Mouse (Mus musculus) spleen, adult 2 months (tissue): ENCODE data around the gene Csta1. TPM values are rescaled to one million over a fixed set of nuclear protein-coding genes. Genes with fewer than 3 reads are reported as not detected.
"Not testable (repeated sequence)": the region's sequence is repeated elsewhere in the genome, so short reads cannot be mapped to it uniquely, and the experiment has no call there.

Experiments used
- DNase-seq, 2 experiments: peaks; one replicate each; pipeline versions ENCODE4 v3.0.0 to v3.0.0-alpha.2; 2012 to 2021; ENCODE audit warnings: low spot score in 2 of 2, low read depth in 1 of 2
- H3K27ac ChIP-seq: fragments of 200-500 bp; 2 replicates; pipeline ENCODE4 v1.5.1; 2012; ENCODE audit warnings: low read length, inconsistent platforms; ENCODE audit not compliant: insufficient read depth
- H3K27me3 ChIP-seq: fragments of 200-500 bp; 2 replicates; pipeline ENCODE4 v1.6.1; 2012; ENCODE audit warnings: mild to moderate bottlenecking, moderate library complexity, low read length, inconsistent platforms; ENCODE audit not compliant: control insufficient read depth, insufficient read depth
- H3K36me3 ChIP-seq: fragments of 200-500 bp; 2 replicates; pipeline ENCODE4 v1.6.1; 2012; ENCODE audit warnings: mild to moderate bottlenecking, low read length, inconsistent platforms; ENCODE audit not compliant: control insufficient read depth, insufficient read depth
- H3K4me1 ChIP-seq: fragments of 200-500 bp; 2 replicates; pipeline ENCODE4 v1.6.1; 2011; ENCODE audit warnings: inconsistent platforms; ENCODE audit not compliant: control insufficient read depth, insufficient read depth, insufficient read length
- H3K4me3 ChIP-seq: fragments of 200-500 bp; 2 replicates; pipeline ENCODE4 v1.5.1; 2011; ENCODE audit warnings: mild to moderate bottlenecking, inconsistent platforms; ENCODE audit not compliant: insufficient read depth, insufficient read length; ENCODE audit errors: extremely low read depth
- CTCF ChIP-seq: fragments of 200-500 bp; IDR thresholded peaks from 2 replicates; pipeline ENCODE4 v1.5.1; 2011; ENCODE audit warnings: mild to moderate bottlenecking, inconsistent platforms; ENCODE audit not compliant: insufficient read depth, insufficient read length, insufficient replicate concordance; ENCODE audit errors: extremely low read depth
- POLR2A ChIP-seq: fragments of 200-500 bp; IDR thresholded peaks from 2 replicates; pipeline ENCODE4 v1.6.1; 2011; ENCODE audit warnings: low read depth, low read length, inconsistent platforms
- WGBS: fragments of 180-500 bp; shearing (Covaris S2); methylation state at CpG from one replicate; pipeline ENCODE4 v1.1.7; 2018; 5-methylcytosine and 5-hydroxymethylcytosine counted together
- polyA plus RNA-seq: library from polyadenylated mRNA; depleted of rRNA; stranded (reverse); fragments of >200 nt; gene quantifications from 2 replicates; pipeline ENCODE4 v1.2.3, GENCODE M21; 2012; rRNA removed

Gene Csta1
- polyA plus RNA-seq: not detected in 2 replicates

DNA sequence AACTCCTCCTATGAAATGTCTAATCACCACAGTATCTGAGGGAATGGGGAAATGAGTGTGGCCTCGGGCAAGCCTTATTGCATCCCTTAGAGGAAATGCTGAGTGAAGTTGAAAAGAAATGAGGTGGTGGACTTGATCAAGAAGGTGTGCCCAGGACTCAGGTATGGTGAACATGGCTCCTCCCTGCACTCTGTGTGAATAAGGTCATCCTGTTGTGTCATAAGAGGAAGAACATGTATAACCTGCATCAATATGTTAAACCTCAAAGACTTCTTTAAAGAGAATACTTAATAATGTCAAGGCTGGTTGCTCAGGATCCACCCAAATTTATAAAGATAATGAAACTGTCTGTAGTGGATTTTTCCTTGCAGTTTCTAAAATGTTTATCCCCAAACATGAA, at the start of gene Csta1:
Csta1 (minus strand) TSS at position 101 of the 400 bp plus-strand sequence.
- Histone ChIP-seq H3K4me3 (no peak within 1 kb of the TSS), H3K27ac (no peak within 1 kb of the TSS), H3K4me1 (no peaks in the 10 kb centered on the region), H3K36me3 (no peaks in the 10 kb centered on the region), H3K27me3 (no peaks in the 10 kb centered on the region)
- DNase-seq: no peak
- 70% methylated on average over 1 of the region's 1 CpGs for WGBS
- TF ChIP-seq CTCF (no peak), POLR2A (no peak)

- H3K27me3 ChIP-seq: no peaks in the 10 kb centered on the region
- TF ChIP-seq CTCF: no peak
- no peak for TF ChIP-seq POLR2A
Measured at GRCm38 (mm10) chr16:36179910-36180309, 48.9 kb upstream of the Csta1 start.

GRCm38 (mm10) chr16:36176108-36176507, 45.1 kb upstream of the Csta1 start:
- no peak for DNase-seq
- no peaks in the 10 kb centered on the region for H3K4me1 ChIP-seq
- no peaks in the 10 kb centered on the region for H3K36me3 ChIP-seq
- no peaks in the 10 kb centered on the region for H3K27me3 ChIP-seq
- H3K4me3 ChIP-seq: no peak overlapping the region
- H3K27ac ChIP-seq: no peak overlapping the region
- TF ChIP-seq POLR2A (no peak), CTCF (no peak)

More at GRCm38 (mm10) chr16:36179910-36180309, 48.9 kb upstream of the Csta1 start:
- Histone ChIP-seq H3K27ac (no peak overlapping the region), H3K4me1 (no peaks in the 10 kb centered on the region), H3K36me3 (no peaks in the 10 kb centered on the region), H3K4me3 (no peak overlapping the region)
- no peak for DNase-seq
- 73% methylated on average over 2 of the region's 2 CpGs for WGBS

- 91% methylated on average over 10 of the region's 10 CpGs for WGBS
- H3K36me3 ChIP-seq, H3K27ac ChIP-seq, H3K4me3 ChIP-seq, H3K4me1 ChIP-seq, DNase-seq, H3K27me3 ChIP-seq: not testable (repeated sequence)
Measured at GRCm38 (mm10) chr16:36167841-36168240, 36.8 kb upstream of the Csta1 start.

GRCm38 (mm10) chr16:36156402-36156975, 25.4 kb upstream of the Csta1 start, which contains the start of gene Stfa2l1:
Stfa2l1 (plus strand) TSS chr16:36156811.
- no peak within 1 kb of the TSS for H3K27ac ChIP-seq
- DNase-seq: no peak
- H3K4me1 ChIP-seq: no peaks in the 10 kb centered on the region
- no peak for TF ChIP-seq CTCF
- no peak for TF ChIP-seq POLR2A
- no peaks in the 10 kb centered on the region for H3K27me3 ChIP-seq
- no peak within 1 kb of the TSS for H3K4me3 ChIP-seq
- no peaks in the 10 kb centered on the region for H3K36me3 ChIP-seq

GRCm38 (mm10) chr16:36138201-36138600, 7.2 kb upstream of the Csta1 start:
- WGBS: 69% methylated on average over 2 of the region's 2 CpGs
- TF ChIP-seq POLR2A: no peak
- TF ChIP-seq CTCF: no peak
- Histone ChIP-seq H3K27me3 (no peaks in the 10 kb centered on the region), H3K4me1 (no peaks in the 10 kb centered on the region), H3K36me3 (no peaks in the 10 kb centered on the region), H3K27ac (no peak overlapping the region), H3K4me3 (no peak overlapping the region)
- DNase-seq: no peak

GRCm38 (mm10) chr16:36128092-36128491, 2.9 kb downstream of the Csta1 start:
- WGBS: 85% methylated on average over 7 of the region's 7 CpGs
- DNase-seq: no peak
- H3K27me3 ChIP-seq: no peaks in the 10 kb centered on the region
- no peak overlapping the region for H3K4me3 ChIP-seq
- H3K36me3 ChIP-seq: no peaks in the 10 kb centered on the region
- no peaks in the 10 kb centered on the region for H3K4me1 ChIP-seq
- H3K27ac ChIP-seq: no peak overlapping the region; the same call in 1 of the 2 replicates
- TF ChIP-seq CTCF (no peak), POLR2A (no peak)

DNA sequence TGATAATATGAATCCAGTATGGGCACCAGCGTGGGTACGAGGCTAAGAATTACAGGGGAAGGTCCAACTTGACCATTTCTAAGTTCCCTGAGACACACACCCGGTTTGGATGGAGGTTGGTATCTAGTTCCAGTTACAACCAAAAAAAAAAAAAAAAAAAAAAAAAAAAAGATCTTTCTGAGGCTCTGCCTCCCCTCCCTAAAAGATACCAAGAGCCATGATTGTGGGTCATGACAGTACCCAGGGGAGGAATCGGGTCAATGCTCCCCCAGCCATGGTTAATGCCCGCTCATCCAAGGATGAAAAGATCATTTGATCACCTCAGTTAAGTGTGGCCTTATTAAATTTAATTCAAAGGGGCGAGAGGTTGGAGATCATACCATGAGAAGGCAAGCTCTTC, 15.3 kb downstream of the Csta1 start:
- DNase-seq, H3K36me3 ChIP-seq, H3K4me3 ChIP-seq, H3K27ac ChIP-seq, H3K27me3 ChIP-seq, H3K4me1 ChIP-seq: not testable (repeated sequence)
- 87% methylated on average over 6 of the region's 6 CpGs for WGBS

GRCm38 (mm10) chr16:36111486-36111885, 19.6 kb downstream of the Csta1 start:
- H3K27me3 ChIP-seq, H3K4me3 ChIP-seq, DNase-seq, H3K4me1 ChIP-seq, H3K27ac ChIP-seq, H3K36me3 ChIP-seq: not testable (repeated sequence)
